Comparison of ENCODE assay signal across 8 mouse cellular contexts in genomic region chr19:4214071-4214770, GRCm38 (mm10). TPM values are rescaled to one million over a fixed set of nuclear protein-coding genes. Genes with fewer than 3 reads are reported as not detected.
DNase-seq lines count a peak whose midpoint lies in the region; ATAC-seq lines count a peak whose summit lies in the region.

Gene Clcf1, plus strand, starts transcription at chr19:4214238.
Gene AC109138.7, plus strand, starts transcription at chr19:4214357.

- peaks cover 87% of the 10 kb centered on the region for H3K27me3 ChIP-seq in embryonic facial prominence, embryonic 10.5 days (replicated peaks; ENCODE audit: low read depth, poor library complexity, severe bottlenecking)
- peaks cover 86% of the 10 kb centered on the region for H3K27me3 ChIP-seq in liver, embryonic 11.5 days (replicated peaks; ENCODE audit: control insufficient read depth, insufficient read depth, low read length)

- H3K36me3 ChIP-seq in embryonic facial prominence, embryonic 10.5 days (replicated peaks), result no peaks in the 10 kb centered on the region
- no peaks in the 10 kb centered on the region for H3K36me3 ChIP-seq in liver, embryonic 11.5 days (ENCODE audit: control insufficient read depth, insufficient read depth, low read length)

- H3K4me3 ChIP-seq in embryonic facial prominence, embryonic 10.5 days, result peak within 1 kb of the TSS; percentile 69
- peak within 1 kb of the TSS; percentile 67 for H3K4me3 ChIP-seq in liver, embryonic 11.5 days (ENCODE audit: low read depth, low read length)

- WGBS in embryonic facial prominence, embryonic 10.5 days, result under 1% methylated on average over 49 of the region's 49 CpGs
- WGBS in liver, embryonic 11.5 days, result under 1% methylated on average over 48 of the region's 49 CpGs

- peak; percentile 12 to 44; a peak in 1 of 4 replicates for ATAC-seq in hematopoietic stem cell, adult 5-6 weeks (replicated peaks in 1 of 2; ENCODE audit: insufficient read depth in 1 of 2, low FRiP score in 2 of 2, low TSS enrichment in 1 of 2, low read depth in 1 of 2, poor library complexity in 2 of 2, severe bottlenecking in 2 of 2)
- ATAC-seq in liver, embryonic 11.5 days (replicated peaks; ENCODE audit: low FRiP score), result peak; percentile 34; the same call in 1 of the 2 replicates

- H3K9ac ChIP-seq in liver, embryonic 11.5 days (ENCODE audit: low read depth, low read length), result peak within 1 kb of the TSS; percentile 73

- peaks cover 75% of the 10 kb centered on the region for H3K4me1 ChIP-seq in embryonic facial prominence, embryonic 10.5 days
- peaks cover 33% of the 10 kb centered on the region for H3K4me1 ChIP-seq in liver, embryonic 11.5 days (replicated peaks; ENCODE audit: control insufficient read depth, insufficient read depth, low read length)

- peak within 1 kb of the TSS; percentile 91 for H3K27ac ChIP-seq in embryonic facial prominence, embryonic 10.5 days (replicated peaks)
- H3K27ac ChIP-seq in liver, embryonic 11.5 days (ENCODE audit: low read depth, low read length), result peak within 1 kb of the TSS; percentile 82

- DNase-seq in thymus, postnatal 0 days (ENCODE audit: low spot score), result peak; percentile 58
- no peak for DNase-seq in thymus, adult 18-20 months
- DNase-seq in embryonic facial prominence, embryonic 10.5 days (ENCODE audit: low spot score), result peak; percentile 79
- DNase-seq in liver, embryonic 11.5 days (ENCODE audit: low spot score), result no peak
- peak; percentile 90 for DNase-seq in naive thymus-derived CD4-positive, alpha-beta T cell, adult 2 months (ENCODE audit: low read depth)
- DNase-seq in urinary bladder, postnatal 25 days (ENCODE audit: low spot score), result peak; percentile 49
- DNase-seq in layer of hippocampus, adult 18-20 months (ENCODE audit: low spot score in 2 of 2), result no peak

- no peaks in the 10 kb centered on the region for H3K9me3 ChIP-seq in embryonic facial prominence, embryonic 10.5 days
- H3K9me3 ChIP-seq in liver, embryonic 11.5 days (ENCODE audit: control insufficient read depth, low read length), result no peaks in the 10 kb centered on the region

- H3K4me2 ChIP-seq in liver, embryonic 11.5 days, result peak within 1 kb of the TSS; percentile 84

RNA-seq across cellular contexts. Expression of gene Clcf1, which starts in this region (rescaled TPM):
- polyA plus RNA-seq in thymus, postnatal 0 days (2015; fragmentation: Nextera tagmentation; extraction: Ambion mirVana), result 2.1 and 2.5 TPM in 2 replicates
- polyA plus RNA-seq in embryonic facial prominence, embryonic 10.5 days (2016; fragmentation: Nextera tagmentation; extraction: Ambion mirVana), result 2.8 and 3.3 TPM in 2 replicates
- total RNA-seq in hematopoietic stem cell, adult 5-6 weeks (2017), result 12.8 and 17.3 TPM in 2 replicates
- 1.9 and 2.4 TPM in 2 replicates for polyA plus RNA-seq in liver, embryonic 11.5 days (2014; fragmentation: Nextera tagmentation; extraction: Ambion mirVana)
- under 1 TPM; 0.38 to 0.57 TPM for total RNA-seq in layer of hippocampus, adult 18-20 months (2021)

RNA-seq across cellular contexts. Expression of gene AC109138.7, which starts in this region (rescaled TPM):
- polyA plus RNA-seq in thymus, postnatal 0 days (2015; fragmentation: Nextera tagmentation; extraction: Ambion mirVana), result not detected in 2 replicates
- polyA plus RNA-seq in embryonic facial prominence, embryonic 10.5 days (2016; fragmentation: Nextera tagmentation; extraction: Ambion mirVana), result not detected in 2 replicates
- total RNA-seq in hematopoietic stem cell, adult 5-6 weeks (2017), result not detected in 2 replicates
- polyA plus RNA-seq in liver, embryonic 11.5 days (2014; fragmentation: Nextera tagmentation; extraction: Ambion mirVana), result not detected in 2 replicates
- total RNA-seq in layer of hippocampus, adult 18-20 months (2021), result not detected

Comparison
In these comparisons a context has a peak if more than half of its experiments do, and no peak if none do; other contexts are left out.
1. DNase-seq: peak in thymus, postnatal 0 days (single experiment), embryonic facial prominence, embryonic 10.5 days (single experiment), naive thymus-derived CD4-positive, alpha-beta T cell, adult 2 months (single experiment) and urinary bladder, postnatal 25 days (single experiment); none in thymus, adult 18-20 months (0 of 2), liver, embryonic 11.5 days (single experiment) and layer of hippocampus, adult 18-20 months (0 of 2).